Mouse (Mus musculus) intestine, embryonic 15.5 days (tissue): Measurements from ENCODE around the gene Nfia. TPM values are rescaled to one million over a fixed set of nuclear protein-coding genes. Genes with fewer than 3 reads are reported as not detected.
A peak's percentile ranks its signal among the peaks of the same experiment; 100 is the strongest.

Experiments used
- ATAC-seq: fragments of 200-750 bp; cut with Nextera tagmentation; 2 replicates; pipeline ENCODE4 v1.8.0; 2017; ENCODE audit warnings: moderate TSS enrichment, moderate library complexity
- H3K27ac ChIP-seq: fragments of 300-500 bp; sonication (generic); 2 replicates; pipeline ENCODE4 v1.5.1; 2015; ENCODE audit warnings: mild to moderate bottlenecking, inconsistent platforms
- H3K27me3 ChIP-seq: fragments of 300-500 bp; sonication (generic); replicated peaks from 2 replicates; pipeline ENCODE4 v1.6.1; 2015; ENCODE audit warnings: inconsistent platforms
- H3K36me3 ChIP-seq: fragments of 300-500 bp; sonication (generic); 2 replicates; pipeline ENCODE4 v1.6.1; 2015; ENCODE audit warnings: inconsistent platforms
- H3K4me1 ChIP-seq: fragments of 300-500 bp; sonication (generic); replicated peaks from 2 replicates; pipeline ENCODE4 v1.6.1; 2015; ENCODE audit warnings: inconsistent platforms
- H3K4me2 ChIP-seq: fragments of 300-500 bp; sonication (generic); replicated peaks from 2 replicates; pipeline ENCODE4 v1.6.1; 2015; ENCODE audit warnings: mild to moderate bottlenecking, inconsistent platforms
- H3K4me3 ChIP-seq: fragments of 300-500 bp; sonication (generic); replicated peaks from 2 replicates; pipeline ENCODE4 v1.5.1; 2015; ENCODE audit warnings: inconsistent platforms
- H3K9ac ChIP-seq: fragments of 300-500 bp; sonication (generic); 2 replicates; pipeline ENCODE4 v1.6.1; 2015; ENCODE audit warnings: inconsistent platforms
- H3K9me3 ChIP-seq: fragments of 300-500 bp; sonication (generic); 2 replicates; pipeline ENCODE4 v1.6.1; 2016; ENCODE audit warnings: inconsistent platforms
- WGBS: fragments of 180-500 bp; shearing (Covaris S2); methylation state at CpG from one replicate; pipeline ENCODE4 v1.1.7; 2015; 5-methylcytosine and 5-hydroxymethylcytosine counted together
- polyA plus RNA-seq: library from polyadenylated mRNA; unstranded; fragments of >200 nt; fragmentation: Nextera tagmentation; extraction: Ambion mirVana; gene quantifications from 2 replicates; pipeline ENCODE4 v1.2.1, GENCODE M21; 2015

The Nfia gene
- polyA plus RNA-seq, 1 experiment from 2014 or later: 37.3 TPM

DNA sequence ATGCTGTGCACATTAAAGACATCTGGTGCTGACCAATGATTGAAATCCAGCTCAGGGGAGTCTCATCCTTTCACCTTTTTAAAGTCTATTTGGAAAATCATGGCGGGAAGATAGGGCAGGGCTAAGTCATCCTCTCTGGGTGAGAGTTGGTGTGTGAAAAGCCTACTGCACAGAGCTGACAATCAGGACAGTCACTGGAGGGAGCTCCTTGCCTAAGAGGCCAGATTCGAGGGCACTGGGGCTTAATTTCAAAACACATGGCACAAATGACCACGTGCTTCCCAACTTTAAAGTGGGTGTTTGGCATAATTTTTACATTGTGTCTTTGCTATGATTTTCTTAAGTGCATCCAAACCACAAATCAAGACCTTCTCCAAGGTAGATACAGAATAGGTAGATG, 146.1 kb downstream of the Nfia start:
- peaks cover 4% of the 10 kb centered on the region; the same call in 1 of the 2 replicates for H3K4me1 ChIP-seq
- 54% methylated on average over 3 of the region's 3 CpGs for WGBS
- H3K9me3 ChIP-seq: no peaks in the 10 kb centered on the region
- no peak overlapping the region for H3K4me2 ChIP-seq
- no peak for ATAC-seq
- H3K9ac ChIP-seq: no peak overlapping the region
- H3K36me3 ChIP-seq: no peaks in the 10 kb centered on the region
- H3K27me3 ChIP-seq: no peaks in the 10 kb centered on the region
- no peak overlapping the region for H3K27ac ChIP-seq
- no peak overlapping the region for H3K4me3 ChIP-seq

DNA sequence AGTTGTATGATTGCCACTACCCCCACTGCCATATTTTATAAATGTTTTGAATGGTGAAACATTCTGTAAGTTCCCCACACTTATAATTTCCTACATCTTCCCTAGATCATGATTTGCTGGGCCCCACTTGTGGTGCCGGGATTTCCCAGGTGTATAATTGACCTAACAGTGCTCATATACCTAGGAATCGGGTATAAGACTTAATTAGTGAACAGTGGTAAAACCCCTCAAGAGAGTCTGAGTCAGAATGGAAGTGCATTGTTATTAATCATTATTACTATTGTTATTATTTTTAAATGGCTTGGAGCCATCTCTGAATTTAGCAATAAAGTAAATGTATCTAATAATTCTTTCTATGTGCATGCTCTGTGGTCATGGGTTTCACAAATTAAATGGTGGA, 147.2 kb downstream of the Nfia start:
- 77% methylated on average over 2 of the region's 2 CpGs for WGBS

DNA sequence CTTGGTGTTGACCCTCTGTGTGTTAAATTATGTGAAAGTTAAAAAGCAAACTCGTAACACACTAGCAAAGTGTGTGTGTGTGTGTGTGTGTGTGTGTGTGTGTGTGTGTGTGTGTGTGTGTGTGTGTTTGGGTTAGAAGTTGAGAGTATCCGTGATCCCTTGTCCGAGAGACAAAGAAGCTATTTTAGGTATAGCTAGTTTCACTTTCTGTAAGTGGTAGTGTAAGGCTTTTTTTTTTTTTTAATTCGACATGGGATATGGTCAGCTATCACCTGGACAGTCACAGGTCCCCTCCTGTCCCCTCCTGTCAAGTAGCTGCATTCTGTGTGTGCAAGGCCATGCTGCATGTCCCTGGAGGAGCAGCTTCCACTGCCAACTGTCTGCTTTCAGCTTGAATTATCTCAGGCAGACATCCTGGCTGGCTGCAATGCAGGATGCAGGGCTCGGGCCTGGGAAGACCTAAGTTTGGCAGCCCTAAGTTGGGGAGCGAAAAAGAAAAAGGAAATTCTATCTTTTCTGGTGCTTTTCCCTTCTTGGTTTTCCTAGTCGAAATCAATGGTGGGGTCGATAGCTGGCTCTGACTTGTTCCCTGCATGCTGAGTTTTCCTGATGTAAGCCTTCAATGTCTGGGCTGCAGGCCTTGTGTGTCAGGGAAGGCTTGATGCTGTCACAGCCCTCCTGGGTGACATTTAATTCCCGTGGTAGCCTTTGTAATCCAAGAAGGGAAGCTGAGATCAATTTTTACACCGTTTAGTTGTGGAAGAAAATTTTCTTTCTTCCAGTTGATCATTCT, 147.9 kb downstream of the Nfia start:
- Histone ChIP-seq H3K4me1 (peaks cover 13% of the 10 kb centered on the region), H3K9me3 (no peaks in the 10 kb centered on the region), H3K36me3 (no peaks in the 10 kb centered on the region), H3K4me3 (no peak overlapping the region), H3K4me2 (0 out of 2 replicates have a peak overlapping the region, but pooled peaks have one; percentile 23), H3K9ac (no peak overlapping the region), H3K27ac (peak overlapping the region; percentile 52; the same call in 1 of the 2 replicates), H3K27me3 (no peaks in the 10 kb centered on the region)
- no peak for ATAC-seq
- 53% methylated on average over 10 of the region's 10 CpGs for WGBS

More for the DNA sequence above, 147.2 kb downstream of the Nfia start:
- no peak overlapping the region for H3K4me2 ChIP-seq
- no peak overlapping the region for H3K9ac ChIP-seq
- no peak overlapping the region for H3K4me3 ChIP-seq
- H3K4me1 ChIP-seq: peaks cover 8% of the 10 kb centered on the region; the same call in 1 of the 2 replicates
- no peaks in the 10 kb centered on the region for H3K9me3 ChIP-seq
- no peaks in the 10 kb centered on the region for H3K36me3 ChIP-seq
- H3K27me3 ChIP-seq: no peaks in the 10 kb centered on the region
- no peak overlapping the region for H3K27ac ChIP-seq
- no peak for ATAC-seq

DNA sequence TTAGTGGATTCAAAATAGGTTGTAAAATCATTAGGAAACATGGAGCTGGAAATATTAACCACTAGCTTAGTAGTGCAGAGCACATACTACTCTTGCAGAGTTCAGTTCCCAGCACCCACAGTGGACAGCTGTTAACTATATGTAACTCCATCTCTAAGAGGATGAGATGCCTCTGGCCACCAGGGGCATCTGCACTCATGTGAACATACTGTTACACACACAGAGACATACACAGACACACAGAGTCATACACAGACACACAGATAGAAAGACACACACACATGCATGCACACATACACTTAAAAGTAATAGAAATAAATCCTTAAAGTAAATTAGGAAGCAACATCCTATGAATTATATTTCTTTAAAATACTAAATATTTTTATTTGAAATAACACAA, 149.1 kb downstream of the Nfia start:
- no peak for ATAC-seq

DNA sequence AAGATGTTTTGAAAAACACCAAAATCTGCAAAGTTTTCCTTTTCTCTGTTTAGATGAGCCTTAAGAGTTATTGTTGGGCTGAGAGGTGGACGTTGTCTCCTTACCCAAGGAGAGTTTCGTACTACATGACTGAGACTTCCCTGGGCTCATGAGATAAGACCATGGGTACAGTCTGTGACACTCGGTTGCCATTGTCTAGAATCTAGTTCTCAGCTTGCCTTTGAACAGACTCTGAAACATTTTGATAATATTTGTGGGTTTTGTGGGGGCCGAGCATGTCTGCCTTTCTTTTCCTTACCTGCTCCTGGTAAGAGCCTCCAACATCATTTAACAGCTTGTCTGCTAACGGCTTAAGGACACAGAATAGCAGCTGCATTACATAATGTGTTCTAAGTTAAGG, 150.7 kb downstream of the Nfia start:
- no peak overlapping the region for H3K4me3 ChIP-seq
- ATAC-seq: no peak
- H3K36me3 ChIP-seq: no peaks in the 10 kb centered on the region
- H3K9ac ChIP-seq: no peak overlapping the region
- H3K9me3 ChIP-seq: no peaks in the 10 kb centered on the region
- H3K4me2 ChIP-seq: no peak overlapping the region
- H3K27ac ChIP-seq: no peak overlapping the region
- no peaks in the 10 kb centered on the region for H3K27me3 ChIP-seq
- WGBS: 75% methylated on average over 5 of the region's 5 CpGs
- H3K4me1 ChIP-seq: peaks cover 16% of the 10 kb centered on the region

More for the DNA sequence above, 149.1 kb downstream of the Nfia start:
- no peaks in the 10 kb centered on the region for H3K9me3 ChIP-seq
- H3K36me3 ChIP-seq: no peaks in the 10 kb centered on the region
- H3K4me2 ChIP-seq: no peak overlapping the region
- no peak overlapping the region for H3K27ac ChIP-seq
- H3K9ac ChIP-seq: no peak overlapping the region
- H3K4me1 ChIP-seq: peaks cover 16% of the 10 kb centered on the region
- H3K4me3 ChIP-seq: no peak overlapping the region
- no peaks in the 10 kb centered on the region for H3K27me3 ChIP-seq

DNA sequence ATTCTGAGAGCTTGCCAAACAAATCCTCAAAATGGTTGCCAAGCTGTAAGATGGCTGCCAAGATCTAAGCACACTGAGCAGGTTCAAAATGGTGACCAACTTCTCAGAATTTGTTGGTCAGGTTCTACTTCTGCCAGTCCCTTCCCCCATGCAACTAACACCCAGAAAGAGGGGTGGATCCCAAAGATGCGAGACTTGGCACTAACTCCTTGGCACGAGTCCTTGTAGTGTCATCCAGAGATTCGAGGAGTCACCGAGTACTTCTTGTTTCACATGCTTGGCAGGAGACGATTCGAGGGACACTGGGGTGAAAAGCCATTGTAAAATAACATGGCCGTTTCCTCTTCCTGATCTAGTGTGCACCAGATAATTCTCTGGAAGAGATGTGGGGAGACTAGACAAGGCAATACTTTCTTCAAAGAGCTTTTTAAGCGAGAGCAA, 151.4 kb downstream of the Nfia start:
- Histone ChIP-seq H3K36me3 (no peaks in the 10 kb centered on the region), H3K9me3 (no peaks in the 10 kb centered on the region), H3K27ac (peak overlapping the region; percentile 67), H3K9ac (no peak overlapping the region), H3K4me3 (no peak overlapping the region), H3K4me2 (0 out of 2 replicates have a peak overlapping the region, but pooled peaks have one; percentile 9), H3K27me3 (no peaks in the 10 kb centered on the region), H3K4me1 (peaks cover 16% of the 10 kb centered on the region)
- 47% methylated on average over 8 of the region's 8 CpGs for WGBS
- no peak for ATAC-seq

DNA sequence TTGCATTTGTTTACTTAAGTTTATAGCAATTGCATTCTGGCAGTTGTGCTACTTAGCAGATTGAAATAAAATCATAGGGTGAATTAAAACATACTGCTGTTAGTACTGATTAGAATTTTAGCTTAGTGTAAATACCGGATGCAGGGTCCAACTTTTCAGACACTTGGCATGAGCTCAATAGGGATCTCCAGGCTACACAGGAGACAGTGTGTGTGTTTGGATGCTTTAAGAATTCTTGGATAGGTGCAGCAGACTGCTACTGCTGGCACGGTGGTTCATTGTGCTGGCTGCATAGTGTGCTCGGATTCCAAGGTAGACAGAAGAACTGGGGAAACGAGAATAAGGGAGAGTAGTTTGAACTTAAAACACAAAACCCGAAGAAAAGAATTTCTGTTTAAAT, 151.9 kb downstream of the Nfia start:
- no peaks in the 10 kb centered on the region for H3K9me3 ChIP-seq
- H3K4me1 ChIP-seq: peaks cover 16% of the 10 kb centered on the region
- no peaks in the 10 kb centered on the region for H3K27me3 ChIP-seq
- peak overlapping the region; percentile 36; the same call in 1 of the 2 replicates for H3K27ac ChIP-seq
- no peak overlapping the region for H3K4me2 ChIP-seq
- no peak overlapping the region for H3K9ac ChIP-seq
- ATAC-seq: peak; percentile 45; the same call in 1 of the 2 replicates
- no peak overlapping the region for H3K4me3 ChIP-seq
- 38% methylated on average over 5 of the region's 5 CpGs for WGBS
- H3K36me3 ChIP-seq: no peaks in the 10 kb centered on the region

DNA sequence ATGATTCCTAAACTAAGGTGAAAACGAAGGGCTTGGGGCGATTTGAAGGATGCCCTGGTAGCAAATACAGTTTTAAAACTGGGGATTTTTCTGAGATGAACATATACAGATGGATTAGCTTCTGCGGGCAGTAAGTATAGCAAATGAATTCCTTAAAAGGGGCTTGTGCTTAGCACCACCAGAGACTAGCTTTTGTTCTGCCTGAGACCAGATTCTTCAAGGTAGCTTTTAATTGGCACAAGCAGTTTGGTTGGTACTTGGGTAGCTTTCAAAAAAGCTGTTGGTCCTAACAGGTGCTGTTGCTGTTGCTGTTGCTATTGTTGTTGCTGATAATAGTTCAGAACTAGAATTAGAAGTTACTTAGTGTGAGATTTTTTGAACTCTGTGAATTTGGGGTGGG, 152.3 kb downstream of the Nfia start:
- no peak overlapping the region for H3K4me2 ChIP-seq
- no peak for ATAC-seq
- peaks cover 16% of the 10 kb centered on the region for H3K4me1 ChIP-seq
- H3K4me3 ChIP-seq: no peak overlapping the region
- H3K9me3 ChIP-seq: no peaks in the 10 kb centered on the region
- 63% methylated on average over 3 of the region's 3 CpGs for WGBS
- H3K9ac ChIP-seq: no peak overlapping the region
- no peaks in the 10 kb centered on the region for H3K36me3 ChIP-seq
- no peaks in the 10 kb centered on the region for H3K27me3 ChIP-seq
- H3K27ac ChIP-seq: peak overlapping the region; percentile 36; the same call in 1 of the 2 replicates

DNA sequence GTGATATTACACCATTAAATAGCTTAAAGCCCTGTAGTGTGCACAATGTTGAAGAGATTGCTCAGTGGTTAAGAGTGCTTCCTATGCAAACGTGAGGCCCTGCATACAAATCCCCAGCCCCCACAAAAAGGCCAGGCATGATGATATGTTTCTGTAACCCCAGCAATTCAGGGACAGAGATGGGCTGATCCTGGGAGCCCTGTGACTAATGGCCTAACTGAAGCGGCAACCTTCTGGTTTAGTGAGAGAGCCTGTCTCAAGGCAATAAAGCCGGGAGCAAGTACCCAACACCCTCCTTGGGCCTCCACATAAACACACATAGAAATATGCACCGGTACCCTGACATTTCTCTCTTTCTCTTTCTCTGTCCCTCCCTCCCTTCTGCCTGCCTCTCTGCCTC, 153.1 kb downstream of the Nfia start:
- 36% methylated on average over 4 of the region's 4 CpGs for WGBS
- no peak overlapping the region for H3K27ac ChIP-seq
- ATAC-seq: no peak

DNA sequence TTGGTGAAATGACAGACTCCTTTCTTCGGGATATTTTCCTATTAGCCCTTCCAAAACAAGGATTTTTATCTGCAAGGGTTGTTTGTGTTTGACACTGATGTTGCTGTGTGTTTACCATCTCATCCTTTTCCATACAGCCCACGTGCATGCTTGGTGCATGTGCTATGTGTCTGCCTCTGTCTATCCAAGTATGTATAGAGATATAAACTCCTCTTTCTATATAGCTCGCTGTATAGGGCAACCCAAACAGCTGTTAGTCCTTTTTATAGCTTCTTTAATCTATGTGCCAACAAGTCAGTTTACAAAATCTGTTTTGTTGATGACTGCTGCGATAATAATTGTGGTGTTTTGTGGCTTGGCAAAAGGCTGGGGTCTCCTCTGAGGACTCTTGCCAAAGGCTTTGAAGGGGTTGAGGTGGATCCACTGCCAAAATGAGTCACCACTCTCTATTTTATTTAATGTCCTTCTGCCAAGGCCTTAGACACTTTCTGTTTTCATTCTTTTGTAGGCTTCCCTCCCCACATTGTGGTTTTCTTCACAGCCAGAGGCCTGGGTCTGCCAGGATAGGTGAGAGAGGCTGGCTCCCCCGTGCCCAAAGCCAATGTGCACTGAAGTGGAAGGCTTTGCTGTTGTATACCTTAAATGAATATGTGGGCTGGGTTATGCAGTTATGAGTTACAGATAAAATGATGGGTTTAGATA, 154.2 kb downstream of the Nfia start:
- H3K4me2 ChIP-seq: no peak overlapping the region
- H3K27me3 ChIP-seq: no peaks in the 10 kb centered on the region
- H3K9ac ChIP-seq: no peak overlapping the region
- no peak for ATAC-seq
- H3K36me3 ChIP-seq: no peaks in the 10 kb centered on the region
- H3K27ac ChIP-seq: no peak overlapping the region
- WGBS: 61% methylated on average over 5 of the region's 5 CpGs
- no peaks in the 10 kb centered on the region for H3K9me3 ChIP-seq
- H3K4me1 ChIP-seq: peaks cover 14% of the 10 kb centered on the region
- H3K4me3 ChIP-seq: no peak overlapping the region

More for the DNA sequence above, 153.1 kb downstream of the Nfia start:
- H3K4me1 ChIP-seq: peaks cover 14% of the 10 kb centered on the region
- H3K4me3 ChIP-seq: no peak overlapping the region
- no peak overlapping the region for H3K9ac ChIP-seq
- no peak overlapping the region for H3K4me2 ChIP-seq
- no peaks in the 10 kb centered on the region for H3K9me3 ChIP-seq
- no peaks in the 10 kb centered on the region for H3K36me3 ChIP-seq
- H3K27me3 ChIP-seq: no peaks in the 10 kb centered on the region

DNA sequence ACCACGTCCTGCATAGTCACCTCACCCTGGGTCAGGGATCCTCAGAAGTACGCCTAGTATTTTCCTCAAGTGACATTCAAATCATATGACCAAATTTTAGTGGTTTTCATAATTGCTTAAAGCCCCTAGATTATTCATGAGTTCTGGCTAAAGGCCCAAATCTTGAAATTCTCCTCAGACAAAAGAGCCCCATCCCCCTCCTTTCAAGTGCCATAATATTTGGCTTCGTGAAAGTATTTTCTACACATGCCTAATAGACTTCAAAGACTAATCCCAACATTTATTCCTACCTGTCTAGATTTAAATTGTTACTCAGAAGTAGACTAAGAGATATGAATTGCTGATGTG, 154.7 kb downstream of the Nfia start:
- WGBS: 65% methylated on average over 3 of the region's 3 CpGs
- Histone ChIP-seq H3K4me3 (no peak overlapping the region), H3K27ac (no peak overlapping the region), H3K9me3 (no peaks in the 10 kb centered on the region), H3K27me3 (no peaks in the 10 kb centered on the region), H3K36me3 (no peaks in the 10 kb centered on the region), H3K4me1 (peaks cover 14% of the 10 kb centered on the region), H3K9ac (no peak overlapping the region), H3K4me2 (no peak overlapping the region)
- ATAC-seq: no peak

DNA sequence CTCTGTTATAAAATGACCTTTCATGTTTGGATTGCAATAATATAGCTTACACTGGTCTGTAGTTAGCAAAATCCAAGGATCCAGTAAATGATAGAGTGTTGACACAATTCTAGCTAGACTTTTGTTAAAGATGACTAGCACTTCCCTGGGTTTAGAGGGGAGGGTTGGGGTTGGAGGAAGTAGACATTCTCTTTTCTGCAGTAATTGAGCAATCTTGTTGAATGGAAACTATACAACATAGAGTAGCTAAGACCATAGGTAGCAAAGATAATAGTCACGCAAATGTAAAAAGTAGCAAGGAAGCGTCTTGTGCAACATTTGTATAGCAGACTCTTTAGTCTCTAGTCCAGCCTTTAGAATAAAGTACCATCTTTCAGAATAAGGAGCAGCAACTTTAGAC, 163.8 kb downstream of the Nfia start:
- no peak for ATAC-seq
- Histone ChIP-seq H3K4me1 (peaks cover 8% of the 10 kb centered on the region; the same call in 1 of the 2 replicates), H3K4me3 (no peak overlapping the region), H3K27me3 (no peaks in the 10 kb centered on the region), H3K36me3 (no peaks in the 10 kb centered on the region), H3K9me3 (no peaks in the 10 kb centered on the region), H3K4me2 (no peak overlapping the region), H3K9ac (no peak overlapping the region), H3K27ac (no peak overlapping the region)
- WGBS: 87% methylated on average over 2 of the region's 2 CpGs
